Mouse (Mus musculus): ENCODE results near the gene Rhobtb1. TPM values are rescaled to one million over a fixed set of nuclear protein-coding genes. Genes with fewer than 3 reads are reported as not detected.

Rhobtb1 gene
- polyA plus RNA-seq, 1 experiment from 2014 or later = 11.3 TPM

DNA sequence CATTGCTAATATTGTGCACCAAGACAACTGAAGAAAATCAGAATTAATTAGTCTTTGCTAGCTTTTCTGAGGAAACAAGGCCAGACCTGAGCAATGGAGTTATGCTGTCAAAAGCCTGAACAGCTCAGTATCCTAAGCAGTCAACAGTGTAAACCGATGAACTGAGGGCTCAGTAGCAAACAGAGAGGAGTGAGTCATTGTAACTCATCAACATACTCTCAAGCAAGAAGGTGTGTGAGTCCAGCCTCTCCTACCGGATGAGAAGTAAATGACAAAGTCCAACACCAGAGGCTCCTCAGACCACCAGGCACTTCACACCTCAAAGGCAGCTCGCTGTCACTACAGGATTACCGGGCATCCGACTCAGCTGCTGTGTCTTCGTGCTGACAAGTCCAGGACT is 188.8 kb downstream of the Rhobtb1 start:
- no peak overlapping the region for H3K27ac ChIP-seq (ENCODE audit: low read length)
- 83% methylated on average over 6 of the region's 6 CpGs for WGBS
- H3K9ac ChIP-seq (ENCODE audit: low read depth, low read length) = no peak overlapping the region
- peaks cover 40% of the 10 kb centered on the region for H3K36me3 ChIP-seq (ENCODE audit: control insufficient read depth, insufficient read depth, low read length)
- H3K4me2 ChIP-seq (ENCODE audit: low read depth, low read length) = no peak overlapping the region
- H3K9me3 ChIP-seq (ENCODE audit: control insufficient read depth, low read length) = no peaks in the 10 kb centered on the region
- no peaks in the 10 kb centered on the region for H3K27me3 ChIP-seq (replicated peaks; ENCODE audit: control insufficient read depth, insufficient read depth, low read length)
- no peak overlapping the region for H3K4me3 ChIP-seq (ENCODE audit: low read length)
- peak; percentile 45; the same call in 1 of the 2 replicates for ATAC-seq
- H3K4me1 ChIP-seq (ENCODE audit: control insufficient read depth, insufficient read depth, low read length) = peaks cover 3% of the 10 kb centered on the region; the same call in 1 of the 2 replicates

Other genes with a start within 250 kb of the Rhobtb1 start
- 0.93 and 1.0 TPM in 2 replicates for gene A930033H14Rik, start 61.7 kb downstream of the Rhobtb1 start, polyA plus RNA-seq (2015; fragmentation: Nextera tagmentation; extraction: Ambion mirVana)
- gene Cdk1, start 201.5 kb downstream of the Rhobtb1 start, polyA plus RNA-seq (2015; fragmentation: Nextera tagmentation; extraction: Ambion mirVana) = 339 and 377 TPM in 2 replicates
- gene Ank3, start 247.3 kb downstream of the Rhobtb1 start, polyA plus RNA-seq (2015; fragmentation: Nextera tagmentation; extraction: Ambion mirVana) = 21.7 and 26.8 TPM in 2 replicates